Mouse (Mus musculus) brain, embryonic 14.5 days (tissue): ENCODE measurements at regions not wholly inside any gene's neighbourhood (a gene's known extent, or its start where the extent isn't known, plus 50 kb on each side); places are given as distances from the start of the nearest gene placed in this dataset.

Source experiments
- CTCF ChIP-seq: fragments of 200-500 bp; IDR thresholded peaks from 2 replicates; pipeline ENCODE4 v1.5.1; 2012; ENCODE audit warnings: inconsistent platforms, mild to moderate bottlenecking, moderate library complexity, borderline replicate concordance; ENCODE audit not compliant: insufficient read depth, insufficient read length; ENCODE audit errors: extremely low read depth
- POLR2A ChIP-seq: fragments of 200-500 bp; IDR thresholded peaks from 2 replicates; pipeline ENCODE4 v1.6.1; 2012; ENCODE audit warnings: mild to moderate bottlenecking, inconsistent platforms, borderline replicate concordance; ENCODE audit not compliant: poor library complexity, insufficient read depth, insufficient read length, severe bottlenecking; ENCODE audit errors: extremely low read depth

DNA sequence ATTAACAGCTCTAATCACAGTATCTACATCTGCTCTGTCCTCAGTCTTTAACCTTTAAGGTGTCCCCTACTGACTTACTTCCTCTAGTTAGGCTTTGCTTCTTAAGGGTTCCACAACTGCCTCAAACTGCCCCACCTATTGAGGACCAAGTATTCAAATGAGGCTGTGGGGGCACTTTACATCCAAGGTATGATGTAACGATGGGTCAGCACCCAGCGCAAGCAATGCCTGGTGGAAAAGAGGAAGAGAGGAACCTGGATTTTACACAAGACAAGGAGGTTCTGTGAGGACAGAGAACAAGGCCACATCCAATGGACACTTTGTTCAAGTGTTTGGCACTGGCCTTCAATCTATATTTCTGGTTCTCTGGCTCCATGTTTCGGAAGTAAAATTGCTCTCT, 107.7 kb upstream of the Ret start:
- TF ChIP-seq POLR2A (no peak), CTCF (no peak)
